Mouse (Mus musculus) ES-E14 (cell line): ENCODE results near the gene Ldlr.

ENCODE experiments used
- CHD2 ChIP-seq: IDR thresholded peaks from 2 replicates; pipeline ENCODE4 v1.6.1; 2014; ENCODE audit warnings: mild to moderate bottlenecking, low read depth, low read length, inconsistent platforms
- MAFK ChIP-seq: IDR thresholded peaks from 2 replicates; pipeline ENCODE4 v1.6.1; 2014; ENCODE audit warnings: mild to moderate bottlenecking, low read depth, low read length, inconsistent platforms; ENCODE audit not compliant: insufficient read depth

- TF ChIP-seq MAFK (no peak), CHD2 (no peak)
Measured at GRCm38 (mm10) chr9:21769558-21770183, 46.4 kb downstream of the Ldlr start.
